Mouse (Mus musculus) forebrain, postnatal 0 days (tissue): ENCODE results near the gene Adora3. TPM values are rescaled to one million over a fixed set of nuclear protein-coding genes. Genes with fewer than 3 reads are reported as not detected.
A peak's percentile ranks its signal among the peaks of the same experiment; 100 is the strongest.

ENCODE experiments used
- ATAC-seq: fragments of 200-750 bp; cut with Nextera tagmentation; 2 replicates; pipeline ENCODE4 v1.8.0; 2017; ENCODE audit warnings: mild to moderate bottlenecking, moderate library complexity
- DNase-seq: peaks from one replicate; pipeline ENCODE4 v3.0.0-alpha.2; 2015
- H3K27ac ChIP-seq: fragments of 300-500 bp; sonication (generic); 2 replicates; pipeline ENCODE4 v1.5.1; 2014; ENCODE audit warnings: low read depth, mild to moderate bottlenecking, antibody characterized with exemption, low read length, moderate library complexity, mixed read lengths
- H3K27me3 ChIP-seq: fragments of 300-500 bp; sonication (generic); 2 replicates; pipeline ENCODE4 v1.6.1; 2014; ENCODE audit warnings: mild to moderate bottlenecking, low read length, mixed read lengths; ENCODE audit not compliant: insufficient read depth
- H3K36me3 ChIP-seq: fragments of 300-500 bp; sonication (generic); 2 replicates; pipeline ENCODE4 v1.6.1; 2014; ENCODE audit warnings: mild to moderate bottlenecking, moderate library complexity; ENCODE audit not compliant: insufficient read depth
- H3K4me1 ChIP-seq: fragments of 300-500 bp; sonication (generic); 2 replicates; pipeline ENCODE4 v1.6.1; 2014; ENCODE audit warnings: antibody characterized with exemption; ENCODE audit not compliant: insufficient read depth
- H3K4me2 ChIP-seq: fragments of 300-500 bp; sonication (generic); 2 replicates; pipeline ENCODE4 v1.6.1; 2014; ENCODE audit warnings: low read depth, mild to moderate bottlenecking, moderate library complexity
- H3K4me3 ChIP-seq: fragments of 300-500 bp; sonication (generic); 2 replicates; pipeline ENCODE4 v1.5.1; 2014; ENCODE audit warnings: low read depth, low read length, mixed read lengths
- H3K9ac ChIP-seq: fragments of 300-500 bp; sonication (generic); 2 replicates; pipeline ENCODE4 v1.6.1; 2014; ENCODE audit warnings: mild to moderate bottlenecking
- H3K9me3 ChIP-seq: fragments of 300-500 bp; sonication (generic); 2 replicates; pipeline ENCODE4 v1.6.1; 2016; ENCODE audit warnings: low read length
- CTCF ChIP-seq: sonication (generic); IDR thresholded peaks from 2 replicates; pipeline ENCODE4 v1.5.1; 2016; ENCODE audit warnings: antibody characterized with exemption, control low read depth, low read depth
- WGBS: fragments of 180-500 bp; shearing (Covaris S2); extraction: QIAGEN DNeasy Blood & Tissue Kit; methylation state at CpG from one replicate; pipeline ENCODE4 v1.1.7; 2014; 5-methylcytosine and 5-hydroxymethylcytosine counted together
- polyA plus RNA-seq: library from polyadenylated mRNA; unstranded; fragments of >200 nt; fragmentation: Nextera tagmentation; extraction: Ambion mirVana; gene quantifications from 2 replicates; pipeline ENCODE4 v1.2.1, GENCODE M21; 2015
- total RNA-seq: library from RNA; depleted of rRNA; stranded (reverse); fragments of >200 nt; gene quantifications from 2 replicates; pipeline ENCODE4 v1.2.3, GENCODE M21; 2014

Gene Adora3
- total and polyA plus RNA-seq, 2 experiments from 2014 or later = 0.14 to 0.35 TPM

DNA sequence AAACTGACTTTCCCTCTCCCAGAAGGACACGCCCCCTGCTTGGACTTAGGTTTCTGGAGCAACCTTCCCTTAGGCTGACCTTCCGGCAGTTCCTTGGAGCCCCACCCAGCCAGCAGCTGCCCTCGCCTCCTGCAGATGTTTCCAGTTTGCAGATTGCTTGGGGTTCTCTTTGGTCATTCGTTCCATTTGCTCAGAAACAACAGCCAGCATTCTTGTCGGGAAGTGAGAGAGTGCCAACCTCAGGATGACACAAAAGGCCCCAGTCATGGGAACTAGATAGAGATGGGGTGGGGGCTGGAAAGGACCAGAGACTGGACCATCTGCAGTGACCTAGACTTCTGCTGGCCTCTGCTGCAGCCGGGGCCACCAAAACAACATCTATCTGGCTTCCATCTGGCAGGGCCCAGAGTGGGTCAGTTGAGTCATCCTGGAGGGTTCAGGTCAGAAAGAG is 23.3 kb downstream of the Adora3 start:
- Histone ChIP-seq H3K27me3 (no peaks in the 10 kb centered on the region), H3K4me1 (no peaks in the 10 kb centered on the region), H3K4me2 (no peak overlapping the region), H3K27ac (no peak overlapping the region), H3K9ac (no peak overlapping the region), H3K4me3 (no peak overlapping the region), H3K9me3 (no peaks in the 10 kb centered on the region), H3K36me3 (no peaks in the 10 kb centered on the region)
- ATAC-seq (no peak), DNase-seq (no peak)
- TF ChIP-seq CTCF = no peak
- 78% methylated on average over 6 of the region's 6 CpGs for WGBS

DNA sequence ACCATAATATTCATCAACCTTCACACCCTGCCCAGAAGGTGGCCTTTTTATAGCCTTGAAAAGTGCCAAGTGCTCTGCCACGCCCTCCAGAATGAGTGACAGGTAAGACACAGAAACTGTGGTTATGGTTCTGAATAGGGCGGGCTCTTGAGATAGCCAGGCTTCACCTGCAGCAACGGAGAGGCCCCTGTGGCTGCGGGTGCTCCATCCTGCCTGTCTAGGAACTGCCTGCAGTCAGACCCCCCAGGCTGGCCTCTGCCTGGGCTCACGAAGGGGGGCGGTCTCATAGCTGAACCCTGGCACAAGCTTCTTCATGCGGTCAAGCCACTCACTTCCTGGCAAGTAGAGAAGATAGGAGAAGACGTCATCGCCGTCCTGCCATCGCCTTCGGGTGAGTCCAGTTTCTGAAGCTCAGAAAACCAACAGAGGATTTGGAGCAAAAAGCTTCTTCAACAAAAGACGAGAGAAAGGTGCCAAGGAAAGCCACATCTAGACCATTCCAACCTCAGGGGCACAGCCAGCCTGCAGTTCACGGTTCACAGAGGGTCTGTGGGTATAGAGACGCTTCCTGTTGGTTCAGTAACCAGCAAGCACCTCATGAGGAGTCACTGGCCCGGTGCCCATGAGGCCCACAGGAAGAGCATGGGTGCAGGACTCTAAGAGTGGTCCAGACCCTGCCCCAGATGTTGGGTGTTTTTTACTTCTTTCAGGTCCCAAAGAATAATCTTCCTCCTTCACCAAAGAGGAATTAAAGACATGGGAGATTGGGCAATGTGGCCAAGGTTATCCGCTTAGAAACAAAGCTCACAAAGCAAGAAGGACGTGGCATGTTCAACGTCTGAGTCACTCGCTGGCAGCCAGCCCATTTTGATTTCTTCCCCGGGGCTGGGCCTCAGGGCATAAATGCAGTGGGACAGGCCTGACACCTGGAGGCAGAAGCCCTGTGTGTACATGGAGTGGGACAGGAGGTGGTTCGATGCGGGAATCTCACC is 24.2 kb downstream of the Adora3 start:
- ATAC-seq (no peak; the same call in 1 of the 2 replicates), DNase-seq (peak; percentile 46)
- Histone ChIP-seq H3K36me3 (no peaks in the 10 kb centered on the region), H3K9me3 (no peaks in the 10 kb centered on the region), H3K4me2 (no peak overlapping the region), H3K9ac (no peak overlapping the region), H3K4me1 (no peaks in the 10 kb centered on the region), H3K27ac (no peak overlapping the region), H3K27me3 (no peaks in the 10 kb centered on the region), H3K4me3 (no peak overlapping the region)
- TF ChIP-seq CTCF = peak; percentile 41
- WGBS = 69% methylated on average over 23 of the region's 23 CpGs

DNA sequence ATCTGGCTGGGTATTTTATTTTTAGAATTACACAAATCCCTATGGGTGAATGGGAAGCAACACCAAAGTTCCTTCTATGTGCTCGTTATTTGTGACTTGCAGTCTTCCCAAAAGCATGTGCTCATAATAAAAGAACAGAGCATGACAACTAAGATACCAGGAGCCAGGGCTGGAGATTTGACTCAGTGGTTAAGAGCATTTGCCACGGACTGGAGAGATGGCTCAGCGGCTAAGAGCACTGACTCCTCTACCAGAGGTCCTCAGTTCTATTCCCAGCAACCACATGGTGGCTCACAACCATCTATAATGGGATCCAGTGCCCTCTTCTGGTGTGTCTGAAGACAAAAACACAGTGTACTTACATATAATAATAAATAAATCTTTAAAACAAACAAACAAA is 26.2 kb downstream of the Adora3 start:
- no peak overlapping the region for H3K9ac ChIP-seq

DNA sequence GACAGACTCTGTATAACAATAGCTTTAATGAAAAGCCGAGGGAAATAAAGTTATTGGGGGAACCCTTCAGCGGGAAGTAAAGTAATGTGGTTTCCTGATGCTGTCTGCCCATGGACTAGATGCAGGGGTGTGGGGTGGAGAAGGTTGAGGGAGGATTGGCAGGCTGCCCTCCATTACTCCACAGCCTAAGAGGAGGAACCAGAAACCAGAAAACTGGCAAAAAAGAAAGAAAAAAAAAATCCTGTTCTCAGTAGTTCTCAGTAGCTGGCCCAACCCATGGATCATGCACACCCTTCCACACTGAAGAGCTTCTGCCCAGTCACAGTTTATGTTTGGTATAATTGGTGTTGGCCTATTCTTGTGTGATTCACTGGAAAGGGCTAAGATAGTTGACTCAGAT is 27.7 kb downstream of the Adora3 start:
- WGBS = 90% methylated on average over 2 of the region's 2 CpGs
- Histone ChIP-seq H3K4me2 (no peak overlapping the region), H3K9me3 (no peaks in the 10 kb centered on the region), H3K27me3 (no peaks in the 10 kb centered on the region), H3K9ac (no peak overlapping the region), H3K4me1 (no peaks in the 10 kb centered on the region), H3K4me3 (no peak overlapping the region), H3K27ac (no peak overlapping the region), H3K36me3 (no peaks in the 10 kb centered on the region)
- ATAC-seq (no peak), DNase-seq (no peak)
- no peak for TF ChIP-seq CTCF

More for the DNA sequence above, 26.2 kb downstream of the Adora3 start:
- no peak overlapping the region for H3K4me2 ChIP-seq
- H3K4me1 ChIP-seq = no peaks in the 10 kb centered on the region
- H3K27me3 ChIP-seq = no peaks in the 10 kb centered on the region
- TF ChIP-seq CTCF = no peak
- ATAC-seq = no peak
- H3K36me3 ChIP-seq = no peaks in the 10 kb centered on the region
- no peaks in the 10 kb centered on the region for H3K9me3 ChIP-seq
- no peak for DNase-seq
- H3K27ac ChIP-seq = no peak overlapping the region
- whole genome bisulfite sequencing = 76% methylated on average over 3 of the region's 3 CpGs
- no peak overlapping the region for H3K4me3 ChIP-seq

DNA sequence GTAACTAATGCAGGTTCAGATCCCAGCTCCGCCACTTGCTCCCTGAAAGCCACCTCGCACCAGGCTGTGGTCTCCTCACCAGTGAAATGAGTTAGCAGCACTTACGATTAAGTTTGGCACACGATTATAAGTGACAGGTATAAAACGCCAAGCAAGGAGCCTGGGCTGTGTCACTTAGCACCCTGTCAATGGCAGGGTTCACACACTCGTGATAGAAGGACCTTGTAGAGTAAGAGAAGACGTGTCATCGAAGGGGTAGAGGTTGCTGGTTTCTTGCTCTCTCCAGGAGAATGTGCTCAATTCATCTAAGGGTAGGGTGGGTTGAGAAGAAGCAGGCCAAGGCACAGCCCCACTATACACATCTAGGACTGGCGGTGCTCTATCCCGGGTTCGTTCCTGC is 28.2 kb downstream of the Adora3 start:
- no peak for ATAC-seq
- no peak for DNase-seq
- Histone ChIP-seq H3K4me2 (no peak overlapping the region), H3K4me1 (no peaks in the 10 kb centered on the region), H3K27ac (no peak overlapping the region), H3K27me3 (no peaks in the 10 kb centered on the region), H3K9me3 (no peaks in the 10 kb centered on the region), H3K9ac (no peak overlapping the region), H3K4me3 (no peak overlapping the region), H3K36me3 (no peaks in the 10 kb centered on the region)
- whole genome bisulfite sequencing = 91% methylated on average over 11 of the region's 11 CpGs
- TF ChIP-seq CTCF = no peak

DNA sequence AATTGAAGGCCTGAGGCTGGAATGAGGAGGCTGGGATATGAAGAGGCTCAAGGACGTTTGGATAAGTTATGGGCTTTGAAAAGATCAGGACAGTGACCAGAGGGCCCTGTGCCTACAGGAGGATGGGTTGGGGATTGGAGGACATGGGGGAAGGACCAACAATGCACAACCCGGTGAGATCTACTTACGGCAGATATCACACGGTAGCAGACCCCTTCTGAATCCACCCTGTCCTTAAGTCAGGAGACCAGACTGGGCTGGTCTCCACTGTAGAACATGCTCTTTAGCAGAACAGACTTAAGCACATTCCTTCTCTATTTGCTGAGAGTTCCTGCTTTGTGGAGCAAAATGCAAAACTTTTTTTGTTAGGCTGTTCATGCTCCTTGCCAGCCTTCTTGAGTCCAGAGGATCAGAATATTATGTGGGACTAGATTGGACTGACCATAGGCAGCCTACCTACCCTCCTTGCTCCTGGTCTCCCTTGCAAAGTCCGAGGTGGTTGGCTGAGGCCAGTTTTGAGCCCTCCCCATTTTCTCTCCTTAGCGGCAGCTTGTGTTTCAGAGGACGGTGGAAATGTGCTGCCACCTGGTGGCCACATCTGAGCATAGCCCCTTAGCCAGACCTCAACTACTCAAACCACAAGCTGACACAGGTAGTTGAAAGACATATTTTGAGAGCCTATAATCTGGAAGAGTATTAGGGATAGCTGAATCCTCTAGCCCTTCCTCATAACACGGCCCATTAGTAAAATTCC is 28.9 kb downstream of the Adora3 start:
- no peaks in the 10 kb centered on the region for H3K27me3 ChIP-seq
- no peaks in the 10 kb centered on the region for H3K36me3 ChIP-seq
- WGBS = 40% methylated on average over 8 of the region's 8 CpGs
- no peak overlapping the region for H3K4me3 ChIP-seq
- ATAC-seq (peak; percentile 82), DNase-seq (peak; percentile 86)
- TF ChIP-seq CTCF = peak; percentile 96
- no peak overlapping the region for H3K4me2 ChIP-seq
- H3K27ac ChIP-seq = no peak overlapping the region
- no peaks in the 10 kb centered on the region for H3K4me1 ChIP-seq
- no peaks in the 10 kb centered on the region for H3K9me3 ChIP-seq
- H3K9ac ChIP-seq = no peak overlapping the region

DNA sequence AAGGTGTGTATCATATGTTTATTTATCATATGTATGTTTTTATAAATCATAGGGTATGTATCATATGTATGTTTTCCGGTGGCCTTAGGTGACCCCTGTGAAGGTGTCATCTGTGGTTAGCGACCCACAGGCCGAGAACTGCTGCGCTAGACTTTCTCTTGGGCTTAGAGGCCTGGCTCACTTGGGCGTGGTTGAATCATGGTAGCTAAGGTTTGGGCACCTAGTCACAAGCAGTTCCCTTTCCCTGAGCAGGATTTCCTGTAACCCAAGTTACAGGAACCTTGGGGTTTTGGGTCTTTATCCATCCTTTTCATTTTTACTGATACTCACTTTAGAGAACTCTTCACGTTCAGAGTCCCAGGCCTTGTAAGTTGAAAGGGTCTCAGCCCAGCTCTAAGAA is 29.6 kb downstream of the Adora3 start:
- no peak for ATAC-seq
- Histone ChIP-seq H3K9ac (no peak overlapping the region), H3K4me3 (no peak overlapping the region), H3K9me3 (no peaks in the 10 kb centered on the region), H3K4me2 (no peak overlapping the region), H3K4me1 (no peaks in the 10 kb centered on the region), H3K27ac (no peak overlapping the region), H3K27me3 (no peaks in the 10 kb centered on the region), H3K36me3 (no peaks in the 10 kb centered on the region)
- WGBS = 80% methylated on average over 6 of the region's 6 CpGs
- no peak for TF ChIP-seq CTCF
- no peak for DNase-seq
